Mouse (Mus musculus): ENCODE results near the gene Zfp799. TPM values are rescaled to one million over a fixed set of nuclear protein-coding genes. Genes with fewer than 3 reads are reported as not detected.
A peak's percentile ranks its signal among the peaks of the same experiment; 100 is the strongest.

The Zfp799 gene
- polyA plus RNA-seq, 1 experiment from 2014 or later, result 9.4 TPM

- H3K9ac ChIP-seq (ENCODE audit: low read depth, low read length), result no peak overlapping the region
- no peak overlapping the region for H3K4me3 ChIP-seq (replicated peaks; ENCODE audit: low read depth, low read length)
- no peaks in the 10 kb centered on the region for H3K9me3 ChIP-seq (replicated peaks; ENCODE audit: low read length)
- H3K4me1 ChIP-seq (replicated peaks; ENCODE audit: insufficient read depth, low read length), result no peaks in the 10 kb centered on the region
- H3K27ac ChIP-seq, result no peak overlapping the region
- H3K27me3 ChIP-seq (ENCODE audit: insufficient read depth, low read length), result no peaks in the 10 kb centered on the region
- 58% methylated on average over 1 of the region's 1 CpGs for WGBS
- DNase-seq (ENCODE audit: low spot score) (no peak), ATAC-seq (replicated peaks; ENCODE audit: low FRiP score, low read depth) (no peak)
- TF ChIP-seq CTCF (IDR thresholded peaks at IDR 0.05; ENCODE audit: low read depth), result no peak
- no peak overlapping the region for H3K4me2 ChIP-seq (ENCODE audit: low read length)
- H3K36me3 ChIP-seq (ENCODE audit: insufficient read depth, low read length), result no peaks in the 10 kb centered on the region
These were observed 19.4 kb downstream of the Zfp799 start for GRCm38 (mm10) chr17:32810648-32811047.

DNA sequence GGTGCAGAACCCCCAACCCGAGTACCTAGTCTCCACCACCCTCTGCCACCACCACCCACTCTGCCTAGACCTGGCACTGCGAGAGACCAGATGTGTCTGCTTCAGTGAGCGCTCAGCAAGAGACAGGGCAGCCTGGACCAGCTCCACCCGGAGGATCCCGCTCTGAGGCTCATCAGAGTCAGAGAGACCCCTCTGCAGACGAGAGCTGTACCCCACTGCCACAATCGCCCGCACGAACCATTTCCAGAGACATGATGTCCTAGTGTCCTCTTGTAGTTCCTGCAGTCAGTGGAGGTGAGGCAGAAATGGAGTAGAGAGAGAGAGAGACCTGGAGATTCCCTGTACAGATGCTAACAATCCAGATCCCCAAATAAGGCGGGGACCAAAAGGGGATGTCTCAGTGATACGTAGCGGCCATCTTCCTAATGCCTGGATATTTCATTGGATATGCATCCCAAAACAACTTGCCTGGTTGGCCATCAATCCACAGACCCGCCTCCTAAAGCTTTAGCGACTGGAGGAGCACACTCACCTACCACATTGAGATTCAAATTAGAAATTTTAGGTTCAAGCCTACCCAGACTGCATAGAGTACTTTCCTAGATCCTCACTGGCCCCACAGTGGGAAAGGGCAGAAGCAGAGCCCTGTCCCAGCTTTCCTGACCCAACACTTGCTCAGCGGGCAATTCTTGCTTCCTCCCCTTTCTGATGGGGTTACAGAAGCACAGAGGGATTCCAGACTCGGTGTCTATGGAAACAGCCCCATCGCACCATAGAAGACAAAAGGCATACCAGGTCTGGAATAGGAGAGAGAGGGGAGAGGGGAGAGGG lies 20.3 kb downstream of the Zfp799 start, which contains the start of gene Zfp811:
Zfp811 (minus strand) TSS at position 388 of the 831 bp plus-strand sequence.
- Histone ChIP-seq H3K9ac (ENCODE audit: low read depth, low read length) (peak within 1 kb of the TSS; percentile 31; the same call in 1 of the 2 replicates), H3K4me3 (replicated peaks; ENCODE audit: low read depth, low read length) (peak within 1 kb of the TSS; percentile 32), H3K36me3 (ENCODE audit: insufficient read depth, low read length) (no peaks in the 10 kb centered on the region), H3K4me2 (ENCODE audit: low read length) (peak within 1 kb of the TSS; percentile 50), H3K9me3 (replicated peaks; ENCODE audit: low read length) (no peaks in the 10 kb centered on the region), H3K27ac (no peak within 1 kb of the TSS), H3K27me3 (ENCODE audit: insufficient read depth, low read length) (no peaks in the 10 kb centered on the region), H3K4me1 (replicated peaks; ENCODE audit: insufficient read depth, low read length) (no peaks in the 10 kb centered on the region)
- no peak; the same call in 1 of the 2 replicates for ATAC-seq (replicated peaks; ENCODE audit: low FRiP score, low read depth)
- peak; percentile 86 for DNase-seq (ENCODE audit: low spot score)
- WGBS, result under 1% methylated on average over 17 of the region's 17 CpGs
- TF ChIP-seq CTCF (IDR thresholded peaks at IDR 0.05; ENCODE audit: low read depth), result no peak

DNA sequence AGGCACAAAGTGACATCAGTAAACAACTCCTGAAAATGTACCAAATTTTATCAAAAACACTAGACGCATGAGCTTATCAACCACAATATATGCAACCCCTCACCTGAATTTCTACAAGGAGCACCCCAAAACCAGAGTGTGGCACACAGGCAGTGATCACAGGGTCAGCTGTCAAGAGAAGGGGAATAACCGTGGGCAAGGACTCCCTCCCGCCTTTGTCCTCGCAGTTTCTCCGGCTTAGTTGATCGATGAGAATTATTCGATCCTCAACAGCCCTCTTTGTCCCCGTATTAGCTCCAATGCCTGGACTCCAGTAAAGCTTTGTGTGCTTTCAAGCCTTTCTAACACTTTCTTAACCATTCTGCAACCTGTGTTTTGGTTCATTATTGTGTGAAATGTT lies 21.1 kb downstream of the Zfp799 start:
- TF ChIP-seq CTCF (IDR thresholded peaks at IDR 0.05; ENCODE audit: low read depth), result no peak
- WGBS, result 8% methylated on average over 8 of the region's 8 CpGs
- Histone ChIP-seq H3K36me3 (ENCODE audit: insufficient read depth, low read length) (no peaks in the 10 kb centered on the region), H3K4me1 (replicated peaks; ENCODE audit: insufficient read depth, low read length) (no peaks in the 10 kb centered on the region), H3K9me3 (replicated peaks; ENCODE audit: low read length) (no peaks in the 10 kb centered on the region), H3K27me3 (ENCODE audit: insufficient read depth, low read length) (no peaks in the 10 kb centered on the region), H3K4me2 (ENCODE audit: low read length) (peak overlapping the region; percentile 50), H3K27ac (no peak overlapping the region), H3K9ac (ENCODE audit: low read depth, low read length) (peak overlapping the region; percentile 31; the same call in 1 of the 2 replicates), H3K4me3 (replicated peaks; ENCODE audit: low read depth, low read length) (peak overlapping the region; percentile 32; the same call in 1 of the 2 replicates)
- DNase-seq (ENCODE audit: low spot score), result no peak
- ATAC-seq (replicated peaks; ENCODE audit: low FRiP score, low read depth), result no peak

GRCm38 (mm10) chr17:32789244-32789643 lies 40.8 kb downstream of the Zfp799 start:
- H3K27ac ChIP-seq, result no peak overlapping the region
- no peaks in the 10 kb centered on the region for H3K36me3 ChIP-seq (ENCODE audit: insufficient read depth, low read length)
- H3K4me3 ChIP-seq (replicated peaks; ENCODE audit: low read depth, low read length), result no peak overlapping the region
- H3K9me3 ChIP-seq (replicated peaks; ENCODE audit: low read length), result no peaks in the 10 kb centered on the region
- DNase-seq (ENCODE audit: low spot score), result no peak
- H3K4me1 ChIP-seq (replicated peaks; ENCODE audit: insufficient read depth, low read length), result peaks cover 18% of the 10 kb centered on the region
- TF ChIP-seq CTCF (IDR thresholded peaks at IDR 0.05; ENCODE audit: low read depth), result peak; percentile 28; the same call in 1 of the 2 replicates
- H3K27me3 ChIP-seq (ENCODE audit: insufficient read depth, low read length), result no peaks in the 10 kb centered on the region
- no peak for ATAC-seq (replicated peaks; ENCODE audit: low FRiP score, low read depth)
- WGBS, result 79% methylated on average over 8 of the region's 8 CpGs
- H3K9ac ChIP-seq (ENCODE audit: low read depth, low read length), result no peak overlapping the region
- no peak overlapping the region for H3K4me2 ChIP-seq (ENCODE audit: low read length)

DNA sequence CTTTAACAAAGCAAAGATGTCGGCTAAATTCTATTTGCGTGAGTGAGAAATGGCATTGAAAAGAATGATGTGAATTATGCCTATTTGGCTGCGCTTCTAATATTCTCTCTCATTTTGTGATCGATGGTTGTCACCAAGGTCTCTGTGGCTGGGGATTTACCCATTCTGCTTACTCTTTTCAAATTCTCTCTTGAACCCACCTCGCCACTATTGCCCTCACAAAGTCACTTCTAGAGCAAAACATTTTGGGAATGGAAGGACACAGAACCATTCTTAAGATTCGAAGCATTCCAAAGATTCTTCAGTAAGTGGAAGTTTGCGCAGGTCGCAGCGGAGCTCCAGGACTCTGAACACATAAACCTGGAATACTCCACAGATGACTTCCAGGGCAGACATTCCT lies 41.5 kb downstream of the Zfp799 start:
- Histone ChIP-seq H3K27ac (no peak overlapping the region), H3K27me3 (ENCODE audit: insufficient read depth, low read length) (no peaks in the 10 kb centered on the region), H3K9me3 (replicated peaks; ENCODE audit: low read length) (no peaks in the 10 kb centered on the region), H3K4me3 (replicated peaks; ENCODE audit: low read depth, low read length) (peak overlapping the region; percentile 94), H3K36me3 (ENCODE audit: insufficient read depth, low read length) (no peaks in the 10 kb centered on the region), H3K4me1 (replicated peaks; ENCODE audit: insufficient read depth, low read length) (peaks cover 18% of the 10 kb centered on the region), H3K9ac (ENCODE audit: low read depth, low read length) (peak overlapping the region; percentile 95; the same call in 1 of the 2 replicates), H3K4me2 (ENCODE audit: low read length) (peak overlapping the region; percentile 65)
- 10% methylated on average over 9 of the region's 9 CpGs for WGBS
- no peak for DNase-seq (ENCODE audit: low spot score)
- TF ChIP-seq CTCF (IDR thresholded peaks at IDR 0.05; ENCODE audit: low read depth), result no peak
- no peak for ATAC-seq (replicated peaks; ENCODE audit: low FRiP score, low read depth)

- Histone ChIP-seq H3K4me3 (replicated peaks; ENCODE audit: low read depth, low read length) (peak within 1 kb of the TSS; percentile 94), H3K9me3 (replicated peaks; ENCODE audit: low read length) (no peaks in the 10 kb centered on the region), H3K27me3 (ENCODE audit: insufficient read depth, low read length) (no peaks in the 10 kb centered on the region), H3K27ac (peak within 1 kb of the TSS; percentile 98), H3K9ac (ENCODE audit: low read depth, low read length) (peak within 1 kb of the TSS; percentile 95), H3K4me2 (ENCODE audit: low read length) (peak within 1 kb of the TSS; percentile 65), H3K36me3 (ENCODE audit: insufficient read depth, low read length) (no peaks in the 10 kb centered on the region), H3K4me1 (replicated peaks; ENCODE audit: insufficient read depth, low read length) (peaks cover 18% of the 10 kb centered on the region)
- DNase-seq (ENCODE audit: low spot score) (peak; percentile 98), ATAC-seq (replicated peaks; ENCODE audit: low FRiP score, low read depth) (peak; percentile 96)
- TF ChIP-seq CTCF (IDR thresholded peaks at IDR 0.05; ENCODE audit: low read depth), result no peak
- WGBS, result under 1% methylated on average over 22 of the region's 22 CpGs
These were observed 41.9 kb downstream of the Zfp799 start, which contains the start of gene Zfp871 for GRCm38 (mm10) chr17:32788094-32788559. Gene Zfp871, minus strand, starts transcription at chr17:32788287.

All from kidney, postnatal 0 days (tissue).